Mouse (Mus musculus): Measurements from ENCODE around the gene Pde4c. TPM values are rescaled to one million over a fixed set of nuclear protein-coding genes. Genes with fewer than 3 reads are reported as not detected.

Gene Pde4c
- total and polyA plus RNA-seq, 2 experiments from 2014 or later, result 0.39 to 0.77 TPM

GRCm38 (mm10) chr8:70713991-70714390, 9.5 kb upstream of the Pde4c start:
- no peaks in the 10 kb centered on the region for H3K27me3 ChIP-seq (ENCODE audit: insufficient read depth, low read length)
- no peak for ATAC-seq (ENCODE audit: low FRiP score)

GRCm38 (mm10) chr8:70715086-70715485, 8.4 kb upstream of the Pde4c start:
- Histone ChIP-seq H3K36me3 (ENCODE audit: insufficient read depth, low read length) (no peaks in the 10 kb centered on the region), H3K4me2 (ENCODE audit: low read depth, low read length, poor library complexity, severe bottlenecking) (no peak overlapping the region), H3K9ac (replicated peaks; ENCODE audit: low read length, poor library complexity, severe bottlenecking) (no peak overlapping the region), H3K4me3 (ENCODE audit: low read depth, low read length) (no peak overlapping the region), H3K27me3 (ENCODE audit: insufficient read depth, low read length) (no peaks in the 10 kb centered on the region), H3K27ac (ENCODE audit: low read depth, low read length) (no peak overlapping the region), H3K4me1 (ENCODE audit: insufficient read depth, low read length) (no peaks in the 10 kb centered on the region), H3K9me3 (ENCODE audit: low read length) (no peaks in the 10 kb centered on the region)
- DNase-seq (ENCODE audit: low spot score), result no peak
- TF ChIP-seq CTCF (IDR thresholded peaks at IDR 0.05), result no peak
- 65% methylated on average over 2 of the region's 2 CpGs for WGBS
- ATAC-seq (ENCODE audit: low FRiP score), result no peak

More at GRCm38 (mm10) chr8:70713991-70714390, 9.5 kb upstream of the Pde4c start:
- no peak for DNase-seq (ENCODE audit: low spot score)
- H3K4me3 ChIP-seq (ENCODE audit: low read depth, low read length), result no peak overlapping the region
- H3K9me3 ChIP-seq (ENCODE audit: low read length), result no peaks in the 10 kb centered on the region
- 78% methylated on average over 7 of the region's 7 CpGs for WGBS
- no peak for TF ChIP-seq CTCF (IDR thresholded peaks at IDR 0.05)
- no peaks in the 10 kb centered on the region for H3K4me1 ChIP-seq (ENCODE audit: insufficient read depth, low read length)
- no peak overlapping the region for H3K4me2 ChIP-seq (ENCODE audit: low read depth, low read length, poor library complexity, severe bottlenecking)
- H3K27ac ChIP-seq (ENCODE audit: low read depth, low read length), result no peak overlapping the region
- no peaks in the 10 kb centered on the region for H3K36me3 ChIP-seq (ENCODE audit: insufficient read depth, low read length)
- no peak overlapping the region for H3K9ac ChIP-seq (replicated peaks; ENCODE audit: low read length, poor library complexity, severe bottlenecking)

GRCm38 (mm10) chr8:70716521-70717400, 6.8 kb upstream of the Pde4c start:
- Histone ChIP-seq H3K4me3 (ENCODE audit: low read depth, low read length) (no peak overlapping the region), H3K9ac (replicated peaks; ENCODE audit: low read length, poor library complexity, severe bottlenecking) (no peak overlapping the region), H3K36me3 (ENCODE audit: insufficient read depth, low read length) (no peaks in the 10 kb centered on the region), H3K4me2 (ENCODE audit: low read depth, low read length, poor library complexity, severe bottlenecking) (no peak overlapping the region), H3K27ac (ENCODE audit: low read depth, low read length) (no peak overlapping the region), H3K27me3 (ENCODE audit: insufficient read depth, low read length) (no peaks in the 10 kb centered on the region), H3K4me1 (ENCODE audit: insufficient read depth, low read length) (no peaks in the 10 kb centered on the region), H3K9me3 (ENCODE audit: low read length) (no peaks in the 10 kb centered on the region)
- no peak for DNase-seq (ENCODE audit: low spot score)
- TF ChIP-seq CTCF (IDR thresholded peaks at IDR 0.05), result no peak
- 88% methylated on average over 40 of the region's 40 CpGs for WGBS
- ATAC-seq (ENCODE audit: low FRiP score), result no peak

- H3K9ac ChIP-seq (replicated peaks; ENCODE audit: low read length, poor library complexity, severe bottlenecking), result no peak within 1 kb of the TSS
- DNase-seq (ENCODE audit: low spot score) (peak; percentile 41), ATAC-seq (ENCODE audit: low FRiP score) (peak; percentile 22; the same call in 1 of the 2 replicates)
- WGBS, result under 1% methylated on average over 19 of the region's 19 CpGs
- no peaks in the 10 kb centered on the region for H3K4me1 ChIP-seq (ENCODE audit: insufficient read depth, low read length)
- no peak within 1 kb of the TSS for H3K4me3 ChIP-seq (ENCODE audit: low read depth, low read length)
- no peak within 1 kb of the TSS for H3K27ac ChIP-seq (ENCODE audit: low read depth, low read length)
- H3K27me3 ChIP-seq (ENCODE audit: insufficient read depth, low read length), result no peaks in the 10 kb centered on the region
- no peaks in the 10 kb centered on the region for H3K9me3 ChIP-seq (ENCODE audit: low read length)
- no peaks in the 10 kb centered on the region for H3K36me3 ChIP-seq (ENCODE audit: insufficient read depth, low read length)
- no peak within 1 kb of the TSS for H3K4me2 ChIP-seq (ENCODE audit: low read depth, low read length, poor library complexity, severe bottlenecking)
- peak; percentile 81 for TF ChIP-seq CTCF (IDR thresholded peaks at IDR 0.05)
Measured at GRCm38 (mm10) chr8:70718297-70718696, 5.2 kb upstream of the Pde4c start, which contains the start of gene Gm3336. Gene Gm3336, plus strand, starts transcription at chr8:70718543.

- TF ChIP-seq CTCF (IDR thresholded peaks at IDR 0.05), result no peak
- DNase-seq (ENCODE audit: low spot score), result no peak
Measured at GRCm38 (mm10) chr8:70719796-70720270, 3.7 kb upstream of the Pde4c start.

GRCm38 (mm10) chr8:70720739-70721138, 2.8 kb upstream of the Pde4c start:
- Histone ChIP-seq H3K9me3 (ENCODE audit: low read length) (no peaks in the 10 kb centered on the region), H3K9ac (replicated peaks; ENCODE audit: low read length, poor library complexity, severe bottlenecking) (no peak overlapping the region), H3K4me3 (ENCODE audit: low read depth, low read length) (no peak overlapping the region), H3K27ac (ENCODE audit: low read depth, low read length) (no peak overlapping the region), H3K36me3 (ENCODE audit: insufficient read depth, low read length) (no peaks in the 10 kb centered on the region), H3K4me1 (ENCODE audit: insufficient read depth, low read length) (no peaks in the 10 kb centered on the region), H3K4me2 (ENCODE audit: low read depth, low read length, poor library complexity, severe bottlenecking) (no peak overlapping the region), H3K27me3 (ENCODE audit: insufficient read depth, low read length) (no peaks in the 10 kb centered on the region)
- ATAC-seq (ENCODE audit: low FRiP score) (0 out of 2 replicates have a peak, but pooled peaks have one; percentile 39), DNase-seq (ENCODE audit: low spot score) (peak; percentile 84)
- peak; percentile 96 for TF ChIP-seq CTCF (IDR thresholded peaks at IDR 0.05)
- 4% methylated on average over 3 of the region's 3 CpGs for WGBS

More at GRCm38 (mm10) chr8:70719796-70720270, 3.7 kb upstream of the Pde4c start:
- Histone ChIP-seq H3K4me2 (ENCODE audit: low read depth, low read length, poor library complexity, severe bottlenecking) (no peak overlapping the region), H3K9me3 (ENCODE audit: low read length) (no peaks in the 10 kb centered on the region), H3K4me1 (ENCODE audit: insufficient read depth, low read length) (no peaks in the 10 kb centered on the region), H3K4me3 (ENCODE audit: low read depth, low read length) (no peak overlapping the region), H3K9ac (replicated peaks; ENCODE audit: low read length, poor library complexity, severe bottlenecking) (no peak overlapping the region), H3K27me3 (ENCODE audit: insufficient read depth, low read length) (no peaks in the 10 kb centered on the region), H3K27ac (ENCODE audit: low read depth, low read length) (no peak overlapping the region), H3K36me3 (ENCODE audit: insufficient read depth, low read length) (no peaks in the 10 kb centered on the region)
- ATAC-seq (ENCODE audit: low FRiP score), result no peak
- 71% methylated on average over 9 of the region's 9 CpGs for WGBS
